Mouse (Mus musculus) forebrain, embryonic 13.5 days (tissue): Measurements from ENCODE around the gene Tut1. TPM values are rescaled to one million over a fixed set of nuclear protein-coding genes. Genes with fewer than 3 reads are reported as not detected.

Experiments used
- ATAC-seq: fragments of 200-750 bp; cut with Nextera tagmentation; 2 replicates; pipeline ENCODE4 v1.8.0; 2017
- H3K27ac ChIP-seq: fragments of 300-500 bp; sonication (generic); 2 replicates; pipeline ENCODE4 v1.5.1; 2015; ENCODE audit warnings: inconsistent platforms, mild to moderate bottlenecking, moderate library complexity
- H3K27me3 ChIP-seq: fragments of 300-500 bp; sonication (generic); 2 replicates; pipeline ENCODE4 v1.6.1; 2015; ENCODE audit warnings: mild to moderate bottlenecking, inconsistent platforms
- H3K36me3 ChIP-seq: fragments of 300-500 bp; sonication (generic); 2 replicates; pipeline ENCODE4 v1.6.1; 2015; ENCODE audit warnings: mild to moderate bottlenecking, inconsistent platforms; ENCODE audit not compliant: poor library complexity, severe bottlenecking
- H3K4me1 ChIP-seq: fragments of 300-500 bp; sonication (generic); 2 replicates; pipeline ENCODE4 v1.6.1; 2015; ENCODE audit warnings: inconsistent platforms
- H3K4me2 ChIP-seq: fragments of 300-500 bp; sonication (generic); 2 replicates; pipeline ENCODE4 v1.6.1; 2015; ENCODE audit warnings: inconsistent platforms, mild to moderate bottlenecking, moderate library complexity
- H3K4me3 ChIP-seq: fragments of 300-500 bp; sonication (generic); 2 replicates; pipeline ENCODE4 v1.5.1; 2015; ENCODE audit warnings: mild to moderate bottlenecking, inconsistent platforms
- H3K9ac ChIP-seq: fragments of 300-500 bp; sonication (generic); 2 replicates; pipeline ENCODE4 v1.6.1; 2015; ENCODE audit warnings: mild to moderate bottlenecking, inconsistent platforms
- H3K9me3 ChIP-seq: fragments of 300-500 bp; sonication (generic); replicated peaks from 2 replicates; pipeline ENCODE4 v1.6.1; 2016; ENCODE audit warnings: inconsistent platforms
- WGBS: fragments of 180-500 bp; shearing (Covaris S2); methylation state at CpG from one replicate; pipeline ENCODE4 v1.1.7; 2015; 5-methylcytosine and 5-hydroxymethylcytosine counted together
- polyA plus RNA-seq: library from polyadenylated mRNA; unstranded; fragments of >200 nt; fragmentation: Nextera tagmentation; extraction: Ambion mirVana; gene quantifications from 2 replicates; pipeline ENCODE4 v1.2.1, GENCODE M21; 2015

Tut1 gene
- polyA plus RNA-seq, 1 experiment from 2014 or later: 35.3 TPM

DNA sequence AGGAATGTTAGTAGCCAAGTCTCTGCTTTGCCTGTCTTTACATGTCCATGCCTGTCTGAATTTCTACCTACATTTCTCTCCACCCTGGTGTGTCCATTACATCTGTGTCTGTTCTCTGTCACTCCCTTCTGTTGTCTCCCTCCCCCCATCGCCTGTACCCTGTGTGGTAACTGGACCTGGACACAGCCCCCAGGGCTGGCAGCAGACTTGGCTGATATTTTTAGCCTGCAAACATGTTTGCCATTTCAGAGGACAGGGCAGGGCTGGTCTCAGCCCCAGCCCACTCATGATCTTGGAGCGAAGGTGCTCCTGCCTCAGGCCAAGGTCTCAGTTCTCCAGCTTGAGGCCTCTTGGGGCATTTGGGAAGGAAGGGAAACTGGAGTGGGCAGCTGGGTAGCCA lies 34.2 kb downstream of the Tut1 start:
- H3K4me1 ChIP-seq: peaks cover 72% of the 10 kb centered on the region
- H3K27ac ChIP-seq: no peak overlapping the region

DNA sequence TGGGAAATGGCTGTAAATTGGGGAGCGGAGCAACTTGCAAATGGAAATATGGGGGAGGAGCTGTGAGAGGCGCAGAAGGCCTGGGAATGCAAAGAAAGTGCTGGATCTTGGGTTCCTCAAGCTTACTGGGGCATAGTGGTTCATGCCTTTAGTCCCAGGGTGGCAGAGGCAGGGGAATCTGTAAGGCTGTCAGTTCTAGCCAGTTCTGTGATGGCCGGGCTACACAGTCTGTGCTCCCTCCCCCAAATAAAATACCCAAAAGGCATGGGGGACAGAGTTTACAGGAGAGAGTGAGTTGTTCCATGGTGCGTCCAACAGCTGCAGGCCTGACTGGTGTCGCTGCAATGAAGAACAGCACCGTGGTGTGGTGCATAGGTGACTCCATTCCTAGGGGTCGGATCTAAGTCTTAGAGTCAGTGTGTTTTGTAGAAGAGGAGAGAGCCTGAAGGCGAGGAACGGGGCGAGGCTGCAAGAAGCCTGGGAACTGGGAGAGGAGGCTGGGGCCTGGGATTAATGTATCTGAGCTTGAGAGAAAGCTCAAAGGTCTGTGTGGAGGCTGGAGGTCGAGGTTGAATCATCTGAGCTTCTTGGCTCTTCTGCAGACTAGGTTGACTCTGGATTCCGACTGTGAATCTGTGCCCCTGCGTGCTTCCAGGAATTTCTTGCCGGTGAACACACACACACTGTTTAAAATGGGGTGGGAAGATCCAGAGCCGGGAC lies 34.9 kb downstream of the Tut1 start:
- Histone ChIP-seq H3K27me3 (peaks cover 42% of the 10 kb centered on the region), H3K27ac (no peak overlapping the region), H3K4me3 (peak overlapping the region; percentile 51), H3K4me2 (peak overlapping the region; percentile 95), H3K36me3 (no peaks in the 10 kb centered on the region), H3K9me3 (no peaks in the 10 kb centered on the region), H3K9ac (peak overlapping the region; percentile 64; the same call in 1 of the 2 replicates), H3K4me1 (peaks cover 66% of the 10 kb centered on the region)
- ATAC-seq: no peak
- 20% methylated on average over 15 of the region's 15 CpGs for WGBS

More for the DNA sequence above, 34.2 kb downstream of the Tut1 start:
- Histone ChIP-seq H3K36me3 (no peaks in the 10 kb centered on the region), H3K9me3 (no peaks in the 10 kb centered on the region), H3K9ac (no peak overlapping the region), H3K4me2 (no peak overlapping the region), H3K4me3 (no peak overlapping the region), H3K27me3 (peaks cover 42% of the 10 kb centered on the region)
- no peak for ATAC-seq
- WGBS: 57% methylated on average over 2 of the region's 2 CpGs

DNA sequence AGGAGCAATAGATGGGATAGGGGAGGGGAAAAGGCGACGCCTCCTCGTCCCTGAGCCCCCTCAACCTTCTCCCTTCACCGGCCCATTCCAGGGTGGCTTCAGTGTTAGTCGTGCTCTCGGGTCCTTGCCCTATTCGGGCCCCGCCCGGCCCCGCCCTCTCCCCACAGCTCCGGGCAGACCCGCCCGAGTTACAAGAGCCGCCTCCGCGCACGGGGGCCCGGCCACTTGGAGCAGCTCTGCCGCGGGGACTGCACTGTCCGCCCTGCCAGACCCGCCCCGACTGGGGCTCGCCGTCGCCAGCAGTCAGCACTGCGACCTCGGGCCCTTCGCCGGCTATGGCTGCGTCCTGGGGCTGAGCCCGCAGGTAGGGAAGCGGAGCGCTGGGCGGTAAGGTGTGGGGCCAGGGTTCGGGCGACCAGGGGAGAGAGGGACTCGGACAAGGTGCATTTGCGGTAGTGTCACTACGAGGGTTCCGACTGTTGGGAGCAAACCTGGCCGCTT lies 35.5 kb downstream of the Tut1 start, which contains the start of gene Ahnak:
TSS of gene Ahnak (plus strand) at position 219 of the 501 bp plus-strand sequence.
- peaks cover 59% of the 10 kb centered on the region for H3K4me1 ChIP-seq
- H3K4me2 ChIP-seq: peak within 1 kb of the TSS; percentile 95
- no peaks in the 10 kb centered on the region for H3K36me3 ChIP-seq
- ATAC-seq: peak; percentile 19
- no peaks in the 10 kb centered on the region for H3K9me3 ChIP-seq
- no peak within 1 kb of the TSS for H3K27ac ChIP-seq
- peaks cover 42% of the 10 kb centered on the region for H3K27me3 ChIP-seq
- 1% methylated on average over 41 of the region's 42 CpGs for WGBS
- H3K9ac ChIP-seq: peak within 1 kb of the TSS; percentile 64
- H3K4me3 ChIP-seq: peak within 1 kb of the TSS; percentile 51

DNA sequence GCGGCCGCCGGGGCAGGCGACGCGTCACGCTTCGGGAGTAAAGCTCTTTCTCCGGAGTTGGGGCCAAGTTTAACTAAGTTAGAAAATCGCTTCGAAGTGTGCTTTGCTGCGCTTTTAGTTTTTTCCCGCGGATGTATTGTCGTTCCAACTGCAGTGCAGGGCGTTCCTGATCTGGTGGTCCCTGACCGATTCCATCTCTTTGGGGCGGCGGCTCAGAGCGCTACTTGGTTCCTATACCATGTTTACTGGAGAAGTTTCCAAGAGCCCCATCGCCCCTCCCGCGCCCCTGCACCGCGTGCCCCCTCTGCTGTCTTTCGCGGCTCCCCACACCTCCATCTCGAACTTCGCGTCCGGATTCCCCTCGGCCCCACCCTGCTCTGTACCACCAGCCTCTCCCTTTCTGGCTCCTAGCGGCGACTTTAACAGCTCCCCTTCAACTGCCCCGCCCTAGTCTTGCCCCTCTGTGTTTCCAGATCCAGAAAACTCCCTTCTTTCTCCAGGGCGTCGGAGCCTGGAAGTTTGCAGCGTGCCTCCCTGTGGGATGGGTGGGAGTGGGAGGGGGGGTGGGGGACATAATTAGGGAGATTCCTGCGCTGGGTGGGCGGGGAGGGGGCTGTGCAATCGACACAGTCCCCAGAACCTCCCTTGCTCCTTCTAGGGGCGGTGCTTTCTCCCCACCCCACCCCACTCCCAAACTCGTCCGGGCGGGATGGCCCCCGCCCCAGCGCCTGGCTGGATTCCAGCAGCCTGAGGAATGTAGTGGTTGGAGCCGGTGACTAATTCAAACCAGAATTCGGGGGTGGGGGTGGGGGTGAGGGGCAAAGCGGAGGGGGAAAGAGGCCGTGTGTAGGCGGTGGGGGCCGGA lies 36.2 kb downstream of the Tut1 start:
- Histone ChIP-seq H3K4me1 (peaks cover 53% of the 10 kb centered on the region), H3K4me3 (peak overlapping the region; percentile 51), H3K9me3 (no peaks in the 10 kb centered on the region), H3K9ac (peak overlapping the region; percentile 64), H3K4me2 (peak overlapping the region; percentile 95), H3K27me3 (peaks cover 42% of the 10 kb centered on the region), H3K36me3 (no peaks in the 10 kb centered on the region), H3K27ac (no peak overlapping the region)
- ATAC-seq: peak; percentile 71
- under 1% methylated on average over 51 of the region's 53 CpGs for WGBS

DNA sequence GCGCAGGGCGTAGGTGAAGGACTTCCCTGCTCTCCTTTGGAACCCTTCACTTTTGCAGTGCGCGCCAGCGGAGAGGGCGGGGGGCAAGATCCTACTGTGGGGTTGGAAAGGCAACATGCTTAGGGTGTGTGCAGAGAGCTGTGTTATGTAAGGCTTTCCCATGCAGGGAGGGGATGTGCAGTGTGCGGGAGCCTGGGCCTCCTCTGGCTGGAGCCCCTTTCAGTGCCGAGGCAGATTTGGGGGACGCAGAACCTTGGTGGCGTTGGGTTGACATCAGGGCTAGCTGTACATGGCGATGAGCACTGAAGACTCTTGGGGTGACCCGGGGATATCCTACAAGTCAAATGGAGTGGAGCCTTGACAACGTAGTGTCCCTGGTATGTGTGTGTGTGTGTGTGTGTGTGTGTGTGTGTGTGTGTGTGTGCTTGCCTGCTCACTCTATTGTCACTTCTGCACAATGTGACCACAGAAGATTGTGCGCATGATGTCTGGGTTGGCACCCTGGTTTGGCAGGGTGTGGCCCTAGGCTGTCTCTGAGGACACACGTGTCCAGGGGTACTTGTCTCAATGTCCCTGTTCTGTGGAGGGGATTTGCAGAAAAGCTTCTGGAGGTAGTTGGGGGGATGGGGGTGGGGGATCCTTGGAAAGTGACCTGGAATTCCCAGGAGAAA lies 36.9 kb downstream of the Tut1 start:
- peak overlapping the region; percentile 51 for H3K4me3 ChIP-seq
- peaks cover 42% of the 10 kb centered on the region for H3K27me3 ChIP-seq
- peaks cover 45% of the 10 kb centered on the region for H3K4me1 ChIP-seq
- peak overlapping the region; percentile 56 for H3K9ac ChIP-seq
- H3K27ac ChIP-seq: no peak overlapping the region
- 18% methylated on average over 14 of the region's 15 CpGs for WGBS
- no peaks in the 10 kb centered on the region for H3K36me3 ChIP-seq
- ATAC-seq: peak; percentile 66
- peak overlapping the region; percentile 95 for H3K4me2 ChIP-seq
- H3K9me3 ChIP-seq: no peaks in the 10 kb centered on the region

DNA sequence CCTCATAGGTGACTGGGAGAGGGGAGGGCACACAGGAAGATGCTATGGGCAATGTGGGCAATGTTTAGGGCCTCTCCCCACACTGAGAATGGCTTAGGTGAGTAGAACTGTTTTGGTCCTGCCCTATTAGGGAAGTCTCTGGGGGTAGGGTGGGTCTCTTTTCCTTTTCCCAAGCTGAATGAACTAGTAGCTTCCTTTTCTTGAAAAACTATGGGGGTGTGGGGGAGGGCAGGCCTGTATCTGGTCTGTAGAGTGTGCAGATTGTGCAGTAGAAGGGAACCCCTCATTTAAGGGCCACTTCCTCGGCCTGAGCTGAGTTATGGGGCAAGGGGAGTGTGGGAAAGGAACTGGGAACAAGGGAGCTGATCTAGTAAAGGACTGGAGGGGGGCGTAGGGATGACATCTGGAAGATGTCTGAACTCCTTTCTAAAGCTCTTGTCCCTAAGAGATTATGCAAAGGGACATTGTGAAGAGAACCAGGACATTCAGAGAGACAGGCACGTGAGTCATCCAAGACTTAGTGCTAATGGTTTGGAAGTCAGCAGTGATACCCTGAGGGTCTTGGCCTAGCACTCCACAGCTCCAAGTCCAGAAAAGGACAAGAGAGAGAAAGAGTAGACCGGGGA lies 37.7 kb downstream of the Tut1 start:
- Histone ChIP-seq H3K27ac (no peak overlapping the region), H3K9ac (no peak overlapping the region), H3K9me3 (no peaks in the 10 kb centered on the region), H3K4me1 (peaks cover 37% of the 10 kb centered on the region), H3K4me2 (no peak overlapping the region), H3K36me3 (no peaks in the 10 kb centered on the region), H3K27me3 (peaks cover 42% of the 10 kb centered on the region), H3K4me3 (no peak overlapping the region)
- WGBS: 68% methylated on average over 4 of the region's 4 CpGs
- ATAC-seq: no peak

DNA sequence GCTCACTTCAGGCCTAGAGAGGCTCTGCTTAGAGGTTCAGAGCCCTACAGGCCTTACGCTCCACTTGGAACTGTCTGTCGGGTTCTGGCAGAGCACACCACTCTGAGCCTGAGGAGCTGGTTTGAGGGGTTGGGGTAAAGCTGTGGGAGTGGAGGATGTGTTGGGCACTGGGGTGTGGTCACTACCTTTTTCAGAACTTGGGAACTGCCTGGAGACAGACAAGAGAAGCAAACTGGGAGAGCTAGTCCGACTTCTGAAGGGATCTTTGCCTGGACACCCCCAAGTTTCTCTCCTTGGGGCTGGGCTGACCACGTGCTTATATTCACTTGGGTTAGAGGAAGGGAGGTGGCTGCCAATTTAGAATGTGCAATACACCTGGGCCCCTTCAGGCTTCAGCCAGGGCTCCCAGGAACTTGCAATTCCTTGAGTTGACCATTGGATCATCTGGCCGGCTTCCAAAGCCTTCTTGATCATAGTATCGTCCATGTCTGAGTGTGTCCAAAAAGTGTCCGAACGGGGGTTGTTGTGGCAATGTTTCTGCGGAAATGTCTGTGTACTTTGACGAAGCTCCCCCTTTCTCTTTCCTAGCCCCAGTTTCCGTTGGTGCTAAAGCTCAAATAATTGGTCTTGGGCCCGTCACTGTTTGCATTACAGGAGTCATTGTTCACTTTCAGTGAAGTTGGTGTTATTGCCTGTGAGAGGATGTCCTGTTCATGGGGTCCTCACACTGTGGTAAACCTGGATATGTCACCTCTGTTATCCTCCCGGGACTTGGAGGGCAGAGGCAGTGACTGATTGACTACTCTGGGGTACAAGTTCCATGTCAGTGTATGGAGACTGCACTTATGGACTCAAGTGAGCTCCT lies 38.5 kb downstream of the Tut1 start:
- H3K4me3 ChIP-seq: no peak overlapping the region
- H3K9ac ChIP-seq: no peak overlapping the region
- H3K4me2 ChIP-seq: no peak overlapping the region
- ATAC-seq: no peak
- no peaks in the 10 kb centered on the region for H3K36me3 ChIP-seq
- H3K4me1 ChIP-seq: peaks cover 37% of the 10 kb centered on the region
- peaks cover 41% of the 10 kb centered on the region for H3K27me3 ChIP-seq
- H3K27ac ChIP-seq: no peak overlapping the region
- 79% methylated on average over 13 of the region's 13 CpGs for WGBS
- no peaks in the 10 kb centered on the region for H3K9me3 ChIP-seq

DNA sequence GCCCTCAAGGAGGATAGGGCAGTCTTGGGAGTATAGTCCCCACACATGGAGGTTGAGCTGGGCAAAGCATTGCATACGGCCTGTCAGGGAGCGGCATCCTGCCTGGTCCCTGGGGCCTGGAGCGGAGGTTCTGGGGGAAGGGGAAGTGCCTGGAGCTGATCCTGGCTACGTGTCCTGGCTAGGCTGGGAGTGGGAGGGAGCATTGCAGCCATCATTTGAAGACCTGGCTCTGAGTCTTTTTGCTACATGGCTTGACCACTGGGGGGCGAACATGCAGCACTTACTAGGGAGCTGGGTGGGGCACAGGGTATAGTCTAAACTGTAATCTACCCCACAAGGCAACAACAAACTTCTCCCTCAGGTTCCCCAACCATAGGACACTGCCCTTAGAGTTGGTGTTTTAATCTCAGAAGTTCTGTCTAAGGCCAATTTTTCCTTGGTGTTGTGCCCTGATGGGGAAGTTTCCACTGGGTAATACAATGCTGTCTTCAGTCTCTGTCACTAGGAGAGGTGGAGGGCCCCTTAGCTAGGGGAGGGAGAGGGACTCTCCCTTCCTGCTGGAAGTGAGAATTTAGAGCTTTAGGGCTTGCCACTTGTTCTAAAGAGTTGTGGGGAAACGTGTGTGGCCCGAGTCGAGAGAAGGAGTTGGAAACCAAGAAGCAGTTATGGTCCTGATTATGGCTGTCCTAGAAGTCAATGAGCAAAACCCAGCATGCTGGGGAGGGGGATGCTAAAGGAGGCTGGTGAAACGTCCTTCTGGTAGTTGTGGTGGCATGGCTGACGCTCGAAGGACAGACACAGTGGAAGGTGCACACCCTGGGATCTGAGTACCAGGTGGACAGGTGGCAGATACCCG lies 39.4 kb downstream of the Tut1 start:
- Histone ChIP-seq H3K4me2 (no peak overlapping the region), H3K9ac (no peak overlapping the region), H3K27me3 (peaks cover 35% of the 10 kb centered on the region), H3K9me3 (no peaks in the 10 kb centered on the region), H3K4me1 (peaks cover 35% of the 10 kb centered on the region), H3K36me3 (no peaks in the 10 kb centered on the region), H3K4me3 (no peak overlapping the region), H3K27ac (no peak overlapping the region)
- 37% methylated on average over 12 of the region's 12 CpGs for WGBS
- ATAC-seq: no peak

DNA sequence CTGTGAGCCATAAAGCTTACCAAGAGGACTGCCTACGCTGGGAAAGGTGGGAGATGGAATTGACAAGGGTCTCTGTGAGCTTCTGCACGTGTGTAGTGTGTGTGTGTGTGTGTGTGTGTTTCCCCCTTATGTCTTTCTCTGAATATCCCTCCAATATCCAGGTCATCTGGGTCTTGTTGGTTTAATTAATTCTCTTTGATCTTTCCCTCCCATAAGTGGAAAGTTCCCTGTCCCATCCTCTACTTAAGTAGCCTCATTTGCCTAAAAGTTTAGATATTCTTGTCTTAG lies 39.9 kb downstream of the Tut1 start:
- H3K27ac ChIP-seq: no peak overlapping the region
- H3K4me1 ChIP-seq: peaks cover 29% of the 10 kb centered on the region
- peaks cover 29% of the 10 kb centered on the region for H3K27me3 ChIP-seq
- no peak for ATAC-seq
- WGBS: 46% methylated on average over 2 of the region's 2 CpGs
- no peak overlapping the region for H3K4me2 ChIP-seq
- H3K9ac ChIP-seq: no peak overlapping the region
- no peaks in the 10 kb centered on the region for H3K36me3 ChIP-seq
- no peak overlapping the region for H3K4me3 ChIP-seq
- no peaks in the 10 kb centered on the region for H3K9me3 ChIP-seq

DNA sequence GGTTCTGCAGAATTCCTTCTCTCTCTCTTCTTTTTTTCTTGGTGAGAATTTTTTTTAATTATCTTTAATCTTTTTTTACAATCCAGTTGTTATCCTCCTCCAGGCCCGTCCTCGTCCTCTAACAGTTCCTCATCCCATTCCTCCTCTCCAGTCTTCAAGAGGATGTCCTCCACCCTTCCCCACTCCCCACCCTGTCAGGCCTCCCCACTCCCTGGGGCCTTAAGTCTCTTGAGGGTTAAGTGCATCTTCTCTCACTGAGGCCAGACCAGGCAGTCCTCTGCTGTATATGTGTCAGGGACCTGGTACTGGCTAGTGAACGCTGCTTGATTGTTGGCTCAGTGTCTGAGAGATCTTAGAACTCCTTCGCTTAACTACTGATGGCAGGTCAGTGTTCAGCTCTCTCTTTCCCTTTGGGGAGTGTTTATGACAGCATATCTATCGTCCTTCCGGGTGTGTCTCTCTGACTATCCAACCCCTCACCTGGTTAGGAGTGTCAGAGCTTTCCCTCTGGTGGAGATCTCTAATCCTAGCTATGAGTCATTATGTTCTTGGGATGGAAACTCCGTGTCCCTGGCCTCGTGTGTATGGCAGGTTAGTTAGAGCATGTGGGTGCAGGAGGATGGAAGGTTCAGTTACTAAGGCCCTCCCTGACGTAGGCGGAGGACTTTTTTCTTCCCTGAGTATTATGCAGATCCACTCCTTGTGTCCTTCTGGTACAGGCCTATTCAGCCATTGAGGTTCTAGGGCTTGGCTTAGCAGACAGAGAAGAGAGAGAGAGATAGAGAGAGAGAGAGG lies 41.4 kb downstream of the Tut1 start:
- H3K4me1 ChIP-seq: peaks cover 15% of the 10 kb centered on the region
- H3K9me3 ChIP-seq: no peaks in the 10 kb centered on the region
- H3K9ac ChIP-seq: no peak overlapping the region
- WGBS: 85% methylated on average over 10 of the region's 10 CpGs
- H3K36me3 ChIP-seq: no peaks in the 10 kb centered on the region
- H3K27me3 ChIP-seq: peaks cover 16% of the 10 kb centered on the region; the same call in 1 of the 2 replicates
- no peak for ATAC-seq
- no peak overlapping the region for H3K4me2 ChIP-seq
- H3K27ac ChIP-seq: no peak overlapping the region
- H3K4me3 ChIP-seq: no peak overlapping the region
